Mouse (Mus musculus): ENCODE measurements at regions not wholly inside any gene's neighbourhood (a gene's known extent, or its start where the extent isn't known, plus 50 kb on each side); places are given as distances from the start of the nearest gene placed in this dataset.
"Not testable (repeated sequence)": the region's sequence is repeated elsewhere in the genome, so short reads cannot be mapped to it uniquely, and the experiment has no call there.

DNA sequence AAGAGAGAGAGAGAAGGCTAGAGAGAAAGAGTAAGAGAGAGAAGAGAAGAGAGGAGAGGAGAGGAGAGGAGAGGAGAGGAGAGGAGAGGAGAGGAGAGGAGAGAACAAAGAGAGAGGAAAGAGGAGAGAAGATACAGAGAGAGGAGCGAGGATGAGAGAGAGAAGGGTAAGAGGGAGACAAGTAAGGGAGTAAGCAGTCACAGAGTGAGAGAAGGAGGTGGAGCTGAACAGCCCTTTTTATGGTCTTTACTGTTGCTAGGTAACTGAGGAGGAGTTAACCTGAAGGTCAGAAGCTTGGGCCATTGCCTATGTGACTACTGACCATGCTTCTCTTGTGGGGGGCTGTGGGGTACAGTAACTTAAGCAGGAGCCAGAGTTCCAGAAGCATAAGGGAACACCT, 430.2 kb downstream of the 1190002N15Rik start:
- DNase-seq = not testable (repeated sequence)

DNA sequence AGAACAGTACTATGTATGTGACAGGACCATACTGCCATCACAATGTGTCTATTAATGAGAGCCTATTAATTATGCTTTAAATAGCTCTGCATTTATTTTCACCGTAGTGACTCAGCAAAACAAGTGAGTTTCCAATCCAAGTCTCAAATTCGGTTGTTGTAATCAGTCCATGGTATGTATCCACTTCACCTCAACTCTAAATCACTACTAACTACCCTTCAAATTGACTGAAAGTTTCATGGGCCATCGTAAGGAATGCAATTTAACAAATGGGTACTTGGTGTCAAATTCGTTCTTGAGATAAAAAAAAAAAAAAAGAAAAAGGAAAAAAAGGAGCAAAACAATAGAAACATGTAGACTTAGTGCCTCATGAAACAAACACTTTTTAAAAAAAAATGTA, 433.2 kb downstream of the 1190002N15Rik start:
- no peak for DNase-seq

DNA sequence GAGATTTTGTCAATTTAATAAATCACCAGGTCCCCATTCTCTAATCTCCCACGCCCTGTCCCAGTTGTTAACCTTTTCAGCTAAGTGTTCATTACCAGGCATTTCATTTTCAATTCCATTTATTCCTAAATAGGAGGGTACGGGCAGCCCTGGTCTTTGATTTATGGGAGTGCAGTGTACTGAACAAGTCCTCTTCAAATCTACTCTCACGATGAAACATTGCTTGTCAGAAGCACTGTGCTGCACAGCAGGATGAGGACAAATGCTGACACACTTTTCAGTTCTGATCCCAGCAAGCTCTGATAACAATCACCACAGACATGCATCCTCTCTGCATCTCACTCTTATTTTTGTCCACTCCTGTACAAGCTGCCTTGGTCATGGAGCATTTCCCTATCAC, 435.9 kb downstream of the 1190002N15Rik start:
- no peak for DNase-seq

DNA sequence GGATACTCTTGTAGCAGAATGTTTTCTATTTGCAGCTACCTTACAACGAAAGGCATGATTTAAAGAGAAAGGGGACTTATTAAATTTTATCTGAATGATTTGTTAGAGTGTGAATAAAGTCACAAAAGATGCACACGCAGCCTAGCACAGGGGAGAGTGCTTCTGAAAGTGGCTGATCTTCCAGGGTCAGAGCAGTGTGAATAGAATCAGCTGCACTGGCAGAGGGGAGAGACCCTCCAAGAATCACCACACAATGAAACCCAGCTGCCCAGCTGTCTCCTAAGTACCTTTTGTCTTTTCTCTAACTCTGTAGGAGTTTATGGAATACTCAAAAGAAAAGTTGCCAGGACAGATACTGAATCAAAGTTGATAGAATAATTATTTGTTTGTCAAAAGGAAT, 443.1 kb downstream of the 1190002N15Rik start:
- DNase-seq = no peak

DNA sequence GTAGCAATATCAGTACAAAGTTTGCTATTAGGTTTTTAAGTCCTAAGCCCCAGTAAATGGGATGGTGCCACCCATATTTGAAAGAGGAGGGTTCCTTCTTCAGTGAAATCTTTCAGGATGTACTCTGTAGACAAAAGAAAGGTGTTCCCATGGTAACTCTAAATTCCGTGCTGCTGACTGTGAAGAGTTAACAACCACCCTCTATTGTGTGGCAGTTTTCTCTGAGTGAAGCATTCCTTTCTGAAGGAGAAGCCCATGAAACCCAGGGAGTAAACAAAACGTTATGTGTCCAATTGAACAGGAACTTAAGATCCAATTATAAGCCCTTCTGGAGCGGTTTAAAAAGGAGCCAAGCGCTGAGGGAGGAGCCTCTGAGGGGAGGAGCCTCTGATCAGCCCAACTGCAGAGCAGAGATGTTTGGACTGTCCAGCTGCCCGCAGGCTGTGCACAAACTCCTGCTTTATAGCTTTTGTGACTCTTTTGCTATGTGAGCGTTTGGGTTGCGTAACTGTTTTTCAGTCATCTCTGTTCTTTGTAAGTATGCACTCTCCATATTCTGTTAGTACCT, 446.1 kb downstream of the 1190002N15Rik start:
- DNase-seq = no peak

DNA sequence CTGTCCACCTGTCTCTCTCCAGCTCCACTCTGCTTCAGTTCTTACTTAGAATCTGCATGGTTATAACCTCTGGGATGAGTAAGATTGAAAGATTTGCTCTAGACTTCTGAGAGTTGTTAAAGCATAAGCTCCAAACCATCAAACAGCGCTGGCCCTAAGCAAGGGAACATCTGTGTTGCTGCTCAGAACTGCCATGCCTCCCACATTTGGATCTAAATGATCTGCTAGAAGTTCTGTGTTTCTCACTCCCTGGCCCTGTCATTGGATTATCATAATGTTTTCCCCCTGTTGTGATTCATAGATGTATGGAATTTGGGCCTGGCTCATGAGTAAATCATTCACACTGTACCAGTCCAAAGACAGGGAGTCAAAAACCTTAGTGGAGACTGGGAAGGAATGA, 448.1 kb downstream of the 1190002N15Rik start:
- no peak for DNase-seq

DNA sequence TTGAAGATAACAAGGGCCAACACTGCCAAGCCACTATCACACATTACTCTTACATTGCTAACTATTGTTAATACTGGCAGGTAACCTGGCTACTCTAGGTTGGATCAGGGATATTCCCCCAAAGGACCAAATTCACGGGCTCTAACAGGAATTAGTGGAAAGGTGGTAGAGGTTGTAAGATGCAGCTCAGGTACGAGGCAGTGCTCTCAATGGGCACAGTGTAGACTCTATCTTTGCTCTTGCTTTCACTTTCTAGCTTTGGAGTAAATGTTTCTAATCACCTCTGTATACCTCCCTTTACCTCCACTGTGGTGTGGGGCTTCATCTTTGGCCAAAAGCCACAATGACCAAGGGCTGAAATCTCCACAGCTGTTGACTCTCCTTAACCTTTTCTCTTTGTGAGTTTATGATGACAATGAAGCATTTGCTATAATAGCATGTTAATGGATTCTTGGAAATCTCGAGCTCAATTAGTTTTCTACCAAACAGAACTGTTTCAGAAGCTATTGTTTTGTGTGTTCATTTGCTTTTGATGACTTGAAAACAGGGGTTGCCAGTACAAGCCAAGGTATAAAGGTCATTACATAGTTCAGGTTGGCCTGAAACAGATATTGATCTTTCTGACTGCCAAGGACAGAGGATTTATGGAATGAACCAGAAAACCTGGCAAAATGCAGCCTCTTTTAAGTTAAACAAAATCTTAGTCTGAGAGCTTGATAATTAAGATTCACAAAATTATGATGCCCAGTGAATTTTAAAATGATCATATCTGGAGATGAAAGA, 454.1 kb downstream of the 1190002N15Rik start:
- no peak for DNase-seq

DNA sequence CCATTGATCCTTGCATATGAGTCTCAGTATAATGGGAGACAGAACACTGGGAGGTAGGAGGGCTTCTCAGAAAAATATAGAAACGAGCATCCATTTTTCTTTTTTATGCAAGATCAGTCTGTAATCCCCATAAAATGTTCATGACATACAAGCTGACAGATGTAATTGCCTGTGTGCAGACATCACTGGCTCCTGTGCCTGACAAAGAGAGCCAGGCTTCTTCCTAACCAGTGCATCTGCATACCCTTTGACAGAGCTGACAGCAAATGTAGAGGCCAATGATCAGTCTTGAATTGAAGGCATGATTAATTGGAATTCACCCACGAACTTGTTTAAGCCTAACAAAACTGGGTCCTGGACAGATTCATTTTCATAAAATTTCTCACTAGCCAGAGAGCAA, 463.0 kb downstream of the 1190002N15Rik start:
- DNase-seq = no peak

DNA sequence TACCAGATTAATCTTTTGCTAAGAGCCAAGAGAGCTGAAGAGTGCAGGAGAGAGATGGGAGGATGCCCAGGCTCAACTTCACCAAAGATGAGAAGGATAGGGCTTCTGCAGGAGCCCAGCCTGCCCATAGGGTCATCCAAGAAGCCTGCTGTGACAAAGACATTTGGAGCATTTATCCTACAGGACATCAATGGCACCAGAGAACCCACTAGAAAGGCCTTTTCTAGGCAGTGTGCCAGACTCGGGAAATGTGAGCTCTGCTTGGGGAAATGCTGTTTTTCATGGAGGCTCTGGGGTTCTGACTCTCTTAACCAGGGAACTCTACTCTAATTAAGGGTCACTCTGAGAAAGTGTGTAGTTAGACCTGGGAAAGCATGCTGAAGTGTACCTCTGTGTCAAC, 470.8 kb downstream of the 1190002N15Rik start:
- peak; percentile 22 for DNase-seq

DNA sequence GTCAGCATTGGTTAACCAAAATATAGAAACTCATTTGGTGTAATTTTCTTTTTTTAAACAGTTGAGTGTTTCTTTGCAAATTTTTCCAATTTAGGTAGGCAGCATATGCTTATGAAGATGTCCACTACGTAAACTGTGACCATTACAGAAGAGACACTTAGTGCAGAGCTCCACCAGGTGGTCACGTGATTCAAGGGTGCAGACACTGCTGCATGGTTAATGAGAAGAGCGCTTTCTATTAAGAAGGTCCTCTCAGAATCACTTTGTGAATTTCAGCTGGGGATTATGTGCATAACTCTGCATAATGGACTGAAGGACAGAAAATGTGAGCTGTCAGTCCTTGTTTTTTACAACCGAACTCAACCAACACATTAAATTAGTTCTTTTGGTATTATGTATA, 484.7 kb downstream of the 1190002N15Rik start:
- no peak for DNase-seq

DNA sequence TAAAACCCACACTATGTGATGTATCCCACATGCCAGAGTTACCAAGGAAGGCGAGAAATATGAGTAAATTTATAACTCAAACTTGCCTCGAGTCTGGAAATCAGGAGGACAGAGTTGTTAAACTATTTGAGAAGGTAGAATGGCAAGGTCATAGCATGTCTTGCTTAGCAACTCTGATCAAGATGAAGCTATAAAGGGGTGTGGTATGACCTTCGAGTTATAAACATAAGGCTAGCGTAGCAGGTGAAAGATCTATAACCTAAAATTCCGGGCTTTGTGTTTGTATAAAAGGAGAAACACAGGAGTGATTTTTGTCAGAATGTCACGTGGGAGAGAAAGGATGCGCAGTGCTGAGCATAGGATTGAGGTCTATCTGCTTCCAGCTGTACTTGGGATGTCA, 490.0 kb downstream of the 1190002N15Rik start:
- no peak for DNase-seq

DNA sequence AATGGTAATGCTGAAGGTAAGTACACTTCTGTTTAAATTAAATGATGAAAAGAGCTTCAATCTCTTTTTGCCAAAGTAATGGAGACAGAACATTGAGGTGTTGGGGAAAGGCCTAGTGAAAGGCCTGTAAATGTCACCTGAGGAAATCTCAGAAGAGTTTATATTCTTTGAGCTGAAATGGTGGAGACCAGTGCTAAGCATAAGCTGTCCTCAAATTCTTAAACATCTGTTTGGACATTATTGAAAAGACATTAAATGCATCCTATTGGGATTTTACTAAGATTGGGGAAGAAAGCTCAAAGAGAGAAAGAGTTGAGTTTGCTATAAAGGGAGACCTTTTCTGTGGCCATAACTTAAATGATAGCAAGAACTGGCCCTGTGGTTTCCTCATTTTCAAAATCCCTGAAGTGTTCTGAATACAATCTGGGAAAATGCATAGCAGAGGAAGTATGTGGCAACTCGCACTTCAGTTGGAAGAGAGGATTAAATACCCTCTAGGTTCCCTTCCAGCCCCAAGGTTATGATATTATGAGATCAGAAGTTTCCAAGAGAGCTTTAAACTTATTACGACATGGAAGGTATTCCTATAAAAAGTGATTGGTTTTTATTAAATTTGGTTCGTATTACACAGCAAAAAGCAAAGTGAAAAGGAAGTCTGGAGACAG, 492.3 kb downstream of the 1190002N15Rik start:
- DNase-seq = no peak

DNA sequence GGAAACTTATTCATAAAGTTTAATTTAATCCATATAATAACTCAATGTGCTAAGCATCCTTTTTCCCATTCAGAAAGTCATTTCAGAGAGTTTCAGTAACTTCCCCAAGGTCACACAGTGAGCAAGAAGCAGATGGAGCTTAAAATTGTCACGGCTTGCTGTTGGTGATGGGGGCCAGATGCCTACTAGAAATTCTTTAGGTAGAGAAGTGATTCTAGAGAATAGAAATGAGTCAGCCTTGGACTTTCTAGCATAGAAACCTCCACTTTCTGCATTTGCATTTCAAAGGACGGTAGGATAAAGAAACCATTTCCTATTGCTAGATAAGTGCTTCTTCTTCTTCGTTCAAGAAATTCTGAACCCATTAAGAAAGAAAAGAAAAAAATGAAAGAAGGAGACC, 514.1 kb downstream of the 1190002N15Rik start:
- DNase-seq = no peak

DNA sequence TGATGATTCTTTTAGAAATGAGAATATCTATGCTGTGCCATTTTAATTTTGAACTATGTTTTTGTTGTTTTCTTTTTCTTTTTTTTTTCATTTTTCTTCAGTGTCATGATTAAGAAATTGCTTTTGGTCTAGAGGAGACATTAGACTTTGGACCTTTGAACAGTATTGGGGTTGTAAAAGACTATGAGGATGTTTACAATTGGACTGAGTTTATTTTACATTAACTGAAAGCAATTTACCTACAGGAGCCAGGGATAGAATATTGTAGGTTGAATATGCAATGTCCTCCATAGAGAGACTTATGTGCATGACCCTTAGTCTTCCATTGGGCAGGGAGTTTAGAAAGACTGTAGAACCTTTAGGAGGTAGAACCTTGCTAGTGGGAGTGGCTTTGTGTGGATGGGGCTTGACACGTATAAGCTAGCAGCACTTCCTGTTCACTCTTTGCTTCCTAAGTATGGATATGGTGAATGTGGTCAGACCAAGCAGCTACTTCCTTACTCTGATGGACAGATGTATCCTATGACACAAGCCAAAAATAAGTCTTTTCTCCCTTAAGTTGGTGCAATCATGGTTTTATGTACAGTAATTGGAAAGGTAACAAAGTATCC, 516.5 kb downstream of the 1190002N15Rik start:
- DNase-seq = no peak

DNA sequence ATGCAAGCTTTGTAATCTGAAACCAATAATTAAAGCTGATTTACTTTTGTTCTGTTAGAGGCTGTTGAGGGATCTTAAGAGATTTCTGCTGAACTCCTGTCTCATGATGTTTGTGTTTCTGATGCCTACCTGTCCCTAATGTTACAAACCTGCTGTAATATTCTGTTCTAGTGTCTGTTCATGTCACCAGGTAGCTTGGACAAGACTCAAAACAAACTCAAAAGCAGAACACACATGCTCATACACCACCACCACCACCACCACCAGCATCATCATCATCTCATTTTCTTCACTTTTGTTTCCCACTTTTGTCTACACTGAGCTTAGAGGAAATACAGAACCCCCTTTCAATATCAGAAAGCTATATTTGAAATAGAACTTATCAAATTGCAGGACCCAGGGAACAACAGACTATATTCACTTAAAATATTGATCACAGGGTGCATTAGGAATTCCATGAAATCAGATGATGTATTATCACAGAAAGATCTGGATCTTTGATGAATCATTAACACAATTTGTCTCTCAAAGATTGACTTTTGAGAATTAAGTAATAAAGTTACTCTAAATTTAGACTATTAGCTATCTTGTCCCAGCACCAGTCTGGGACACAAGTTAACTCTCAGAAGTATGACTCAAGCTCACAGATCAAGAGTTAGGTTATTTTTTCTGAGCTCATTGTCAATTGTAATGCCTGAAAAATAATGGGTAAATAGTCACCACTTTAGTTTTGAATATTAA, 521.0 kb downstream of the 1190002N15Rik start:
- no peak for DNase-seq

DNA sequence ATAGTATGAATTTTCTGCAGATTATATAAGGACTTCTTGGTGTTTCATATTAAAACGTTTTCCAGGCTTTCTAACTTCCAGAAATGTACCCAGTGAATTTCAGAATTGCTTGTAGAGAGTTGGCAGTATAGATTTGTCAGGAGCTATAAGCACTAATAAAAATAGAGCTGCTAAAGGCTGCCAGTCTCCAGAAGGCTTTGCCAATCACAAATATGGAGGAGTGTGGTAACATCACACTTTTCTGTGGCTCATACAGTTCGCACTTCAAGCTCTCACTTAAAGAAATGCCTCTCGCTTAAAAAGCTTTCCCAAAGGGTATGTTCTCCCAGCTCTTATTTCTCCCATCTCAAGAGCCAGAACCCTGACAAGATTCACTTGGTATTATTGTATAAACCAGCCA, 545.7 kb downstream of the 1190002N15Rik start:
- no peak for DNase-seq

DNA sequence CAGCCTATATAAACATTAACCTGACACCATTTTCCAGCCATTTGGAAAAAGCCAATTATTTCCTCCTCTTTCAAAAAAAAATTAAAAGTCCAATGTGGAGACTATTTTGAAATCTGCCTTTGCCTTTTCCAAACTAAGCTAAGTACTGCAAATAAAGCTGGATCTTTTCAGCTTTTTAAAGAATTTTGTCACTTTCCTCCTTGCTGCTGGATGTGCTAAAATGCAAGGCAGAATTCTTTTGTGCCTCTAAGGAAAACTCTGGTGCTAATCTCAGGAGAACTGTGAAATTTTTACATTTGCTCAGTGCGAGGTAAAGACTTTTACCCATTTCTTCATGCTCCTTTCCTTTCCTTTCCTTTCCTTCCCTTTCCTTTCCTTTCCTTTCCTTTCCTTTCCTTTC, 546.7 kb downstream of the 1190002N15Rik start:
- DNase-seq = no peak

DNA sequence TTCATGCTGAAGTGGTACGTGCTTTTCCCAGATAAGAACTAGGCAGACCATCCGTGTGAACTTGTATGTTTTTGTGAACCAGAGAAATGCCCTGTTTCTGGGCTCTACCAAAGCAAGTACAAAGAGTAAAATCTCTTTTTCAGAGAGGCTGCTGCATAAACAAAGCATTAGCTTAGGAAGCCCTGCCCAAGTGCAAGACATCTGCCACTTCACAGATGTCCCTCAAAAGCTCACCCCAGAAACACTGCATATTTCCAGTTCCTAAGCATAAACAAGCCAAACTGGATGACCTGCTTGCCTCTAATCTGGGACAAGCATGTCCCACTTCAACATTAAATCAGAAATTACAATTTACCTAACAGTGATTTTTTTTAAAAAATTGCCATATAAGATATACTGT, 556.7 kb downstream of the 1190002N15Rik start:
- peak; percentile 7 for DNase-seq

DNA sequence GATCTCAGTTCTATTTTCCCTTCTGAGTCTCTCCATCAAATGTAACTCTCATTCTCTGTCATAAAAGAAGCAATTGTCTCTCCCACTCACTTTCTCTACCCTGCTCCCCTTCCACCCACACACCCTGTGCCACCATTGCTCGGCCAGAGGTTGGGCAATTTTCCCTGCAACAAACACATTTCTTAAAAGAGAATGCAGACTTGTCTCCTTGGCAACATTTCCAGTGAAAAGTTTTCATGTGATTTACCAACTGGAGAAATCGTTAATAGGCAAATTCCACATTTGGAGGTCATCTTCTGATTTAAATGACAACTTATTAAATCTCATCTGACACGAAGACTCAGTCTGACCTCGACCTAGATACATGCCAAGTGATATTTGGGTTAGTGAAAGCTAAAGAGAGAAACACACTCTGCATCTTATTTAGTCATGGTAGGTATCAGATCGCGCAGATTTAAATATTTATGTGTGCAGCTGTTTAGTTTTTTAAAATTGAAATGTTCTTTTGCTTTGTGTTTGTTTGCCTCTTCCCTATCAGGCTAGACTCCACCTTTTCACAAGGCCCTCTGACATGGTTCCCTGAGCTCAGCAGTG, 568.1 kb downstream of the 1190002N15Rik start:
- DNase-seq = no peak

DNA sequence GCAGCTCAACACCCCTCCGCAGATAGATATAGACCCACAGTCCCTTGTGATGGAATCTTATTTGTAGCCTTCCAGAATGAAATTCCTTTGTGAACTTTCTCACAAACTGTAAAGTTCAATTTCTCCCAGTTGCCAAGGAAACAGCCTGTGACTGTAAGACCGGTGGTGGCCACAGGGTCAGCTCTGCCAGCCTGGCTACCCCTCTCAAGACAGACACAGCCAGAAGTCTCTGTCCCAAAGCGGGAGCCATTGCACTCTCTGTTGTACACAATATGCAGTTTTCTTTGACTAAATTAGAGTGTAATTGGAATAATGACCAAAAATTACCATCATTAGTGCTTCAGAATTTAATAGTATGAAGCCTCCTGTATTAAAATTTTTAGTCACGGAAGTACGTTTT, 568.8 kb downstream of the 1190002N15Rik start:
- DNase-seq = no peak

DNA sequence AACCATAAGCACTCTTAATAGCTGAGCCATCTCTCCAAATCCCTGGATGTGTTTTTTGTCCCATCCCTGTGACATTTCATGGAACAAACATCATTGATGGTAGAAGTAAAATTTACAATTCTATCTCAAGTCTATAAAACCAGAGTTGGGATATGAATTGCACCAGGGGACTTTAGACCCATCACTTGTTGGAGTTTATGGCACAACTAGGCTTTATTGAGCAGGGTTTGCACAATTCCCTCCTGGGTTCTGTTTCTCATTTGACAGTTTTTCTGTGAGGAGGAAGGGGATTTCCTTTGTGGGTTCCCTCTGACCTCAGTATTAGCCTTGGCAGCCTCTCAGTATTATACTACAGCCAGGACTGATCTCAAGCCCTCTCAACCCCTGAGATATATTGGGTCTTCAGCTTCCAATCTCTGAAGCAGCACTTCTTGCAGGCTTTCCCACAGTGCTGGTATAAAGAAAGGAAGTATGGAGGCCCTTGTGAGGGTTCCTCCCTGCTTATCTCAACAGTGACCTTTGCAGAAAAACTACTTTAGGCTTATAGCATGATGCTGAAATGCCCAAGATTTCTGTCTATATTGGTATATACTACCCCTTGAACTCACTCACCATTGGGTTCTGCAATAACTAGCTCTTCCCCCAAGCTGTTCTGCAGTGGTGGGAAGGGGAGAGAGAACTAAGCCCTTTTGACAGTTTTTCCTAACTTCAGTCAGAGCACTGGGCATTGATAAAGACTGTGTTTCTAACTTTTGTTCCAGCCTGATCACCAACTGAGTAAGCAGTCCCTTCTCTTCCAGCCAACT, 582.4 kb downstream of the 1190002N15Rik start:
- DNase-seq = no peak

DNA sequence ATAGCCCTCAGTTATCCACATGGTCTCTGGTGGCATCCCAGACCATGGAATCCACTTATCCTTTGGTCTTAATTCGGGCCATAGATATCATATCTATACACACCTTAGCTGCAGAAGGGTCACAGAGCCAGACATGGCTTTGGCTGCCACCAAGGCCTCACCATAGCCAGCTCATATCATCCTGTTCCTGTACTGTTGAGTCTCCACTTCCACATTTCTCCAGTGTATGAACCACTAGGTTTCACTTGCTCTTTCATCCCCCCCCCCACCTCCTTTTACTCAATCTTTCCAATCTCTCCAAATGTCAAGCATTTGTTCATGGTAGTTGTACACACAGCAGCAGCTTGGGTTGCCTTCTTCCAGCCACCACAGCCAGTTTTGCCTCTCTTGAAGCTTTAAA, 589.2 kb downstream of the 1190002N15Rik start:
- DNase-seq = no peak

All from cerebellum, adult 9-10 months (tissue).